Mouse (Mus musculus): ENCODE results near the gene Spcs2. TPM values are rescaled to one million over a fixed set of nuclear protein-coding genes. Genes with fewer than 3 reads are reported as not detected.
A peak's percentile ranks its signal among the peaks of the same experiment; 100 is the strongest.

Gene Spcs2
- polyA plus RNA-seq, 1 experiment = 104 TPM

- H3K9ac ChIP-seq (ENCODE audit: low read depth, poor library complexity, severe bottlenecking) = no peak overlapping the region
- H3K4me3 ChIP-seq (ENCODE audit: low read depth, low read length) = no peak overlapping the region
- TF ChIP-seq EP300 (IDR thresholded peaks at IDR 0.05; ENCODE audit: insufficient read depth, low read depth, low read length) (no peak), CTCF (IDR thresholded peaks at IDR 0.05; ENCODE audit: low read depth, low read length) (peak; percentile 4)
- no peaks in the 10 kb centered on the region for H3K27me3 ChIP-seq (ENCODE audit: control insufficient read depth, insufficient read depth, low read length, poor library complexity, severe bottlenecking)
- no peaks in the 10 kb centered on the region for H3K4me1 ChIP-seq (ENCODE audit: control insufficient read depth, insufficient read depth, low read length)
- no peaks in the 10 kb centered on the region for H3K9me3 ChIP-seq (replicated peaks; ENCODE audit: control insufficient read depth, insufficient read depth, low read length, poor library complexity, severe bottlenecking)
- no peak overlapping the region for H3K27ac ChIP-seq (ENCODE audit: insufficient read depth, low read length)
- no peaks in the 10 kb centered on the region for H3K36me3 ChIP-seq (ENCODE audit: control insufficient read depth, insufficient read depth, low read length, poor library complexity, severe bottlenecking)
Observed at GRCm38 (mm10) chr7:99797911-99798647, 65.2 kb downstream of the Spcs2 start.

- H3K4me1 ChIP-seq (ENCODE audit: control insufficient read depth, insufficient read depth, low read length) = no peaks in the 10 kb centered on the region
- H3K9me3 ChIP-seq (replicated peaks; ENCODE audit: control insufficient read depth, insufficient read depth, low read length, poor library complexity, severe bottlenecking) = no peaks in the 10 kb centered on the region
- no peaks in the 10 kb centered on the region for H3K27me3 ChIP-seq (ENCODE audit: control insufficient read depth, insufficient read depth, low read length, poor library complexity, severe bottlenecking)
Observed at GRCm38 (mm10) chr7:99797261-99797660, 66.0 kb downstream of the Spcs2 start.

GRCm38 (mm10) chr7:99796471-99796870 lies 66.8 kb downstream of the Spcs2 start:
- no peaks in the 10 kb centered on the region for H3K27me3 ChIP-seq (ENCODE audit: control insufficient read depth, insufficient read depth, low read length, poor library complexity, severe bottlenecking)
- H3K27ac ChIP-seq (ENCODE audit: insufficient read depth, low read length) = no peak overlapping the region
- H3K9me3 ChIP-seq (replicated peaks; ENCODE audit: control insufficient read depth, insufficient read depth, low read length, poor library complexity, severe bottlenecking) = no peaks in the 10 kb centered on the region
- no peak overlapping the region for H3K9ac ChIP-seq (ENCODE audit: low read depth, poor library complexity, severe bottlenecking)
- TF ChIP-seq EP300 (IDR thresholded peaks at IDR 0.05; ENCODE audit: insufficient read depth, low read depth, low read length) = no peak
- no peak for TF ChIP-seq CTCF (IDR thresholded peaks at IDR 0.05; ENCODE audit: low read depth, low read length)
- TF ChIP-seq POLR2A (IDR thresholded peaks at IDR 0.05; ENCODE audit: insufficient read depth, low read length) = no peak
- H3K4me1 ChIP-seq (ENCODE audit: control insufficient read depth, insufficient read depth, low read length) = no peaks in the 10 kb centered on the region
- H3K4me3 ChIP-seq (ENCODE audit: low read depth, low read length) = no peak overlapping the region
- H3K36me3 ChIP-seq (ENCODE audit: control insufficient read depth, insufficient read depth, low read length, poor library complexity, severe bottlenecking) = no peaks in the 10 kb centered on the region

More at GRCm38 (mm10) chr7:99797261-99797660, 66.0 kb downstream of the Spcs2 start:
- Histone ChIP-seq H3K9ac (ENCODE audit: low read depth, poor library complexity, severe bottlenecking) (no peak overlapping the region), H3K36me3 (ENCODE audit: control insufficient read depth, insufficient read depth, low read length, poor library complexity, severe bottlenecking) (no peaks in the 10 kb centered on the region), H3K4me3 (ENCODE audit: low read depth, low read length) (no peak overlapping the region), H3K27ac (ENCODE audit: insufficient read depth, low read length) (no peak overlapping the region)
- TF ChIP-seq POLR2A (IDR thresholded peaks at IDR 0.05; ENCODE audit: insufficient read depth, low read length) (no peak), CTCF (IDR thresholded peaks at IDR 0.05; ENCODE audit: low read depth, low read length) (no peak), EP300 (IDR thresholded peaks at IDR 0.05; ENCODE audit: insufficient read depth, low read depth, low read length) (no peak)

- H3K27ac ChIP-seq (ENCODE audit: insufficient read depth, low read length) = no peak overlapping the region
- H3K4me3 ChIP-seq (ENCODE audit: low read depth, low read length) = no peak overlapping the region
Observed at GRCm38 (mm10) chr7:99795192-99795981, 67.9 kb downstream of the Spcs2 start.

GRCm38 (mm10) chr7:99794096-99794495 lies 69.2 kb downstream of the Spcs2 start:
- no peaks in the 10 kb centered on the region for H3K4me1 ChIP-seq (ENCODE audit: control insufficient read depth, insufficient read depth, low read length)
- no peak overlapping the region for H3K27ac ChIP-seq (ENCODE audit: insufficient read depth, low read length)
- TF ChIP-seq CTCF (IDR thresholded peaks at IDR 0.05; ENCODE audit: low read depth, low read length) (no peak), EP300 (IDR thresholded peaks at IDR 0.05; ENCODE audit: insufficient read depth, low read depth, low read length) (no peak), POLR2A (IDR thresholded peaks at IDR 0.05; ENCODE audit: insufficient read depth, low read length) (no peak)
- no peaks in the 10 kb centered on the region for H3K9me3 ChIP-seq (replicated peaks; ENCODE audit: control insufficient read depth, insufficient read depth, low read length, poor library complexity, severe bottlenecking)
- H3K36me3 ChIP-seq (ENCODE audit: control insufficient read depth, insufficient read depth, low read length, poor library complexity, severe bottlenecking) = no peaks in the 10 kb centered on the region
- no peak overlapping the region for H3K4me3 ChIP-seq (ENCODE audit: low read depth, low read length)
- no peaks in the 10 kb centered on the region for H3K27me3 ChIP-seq (ENCODE audit: control insufficient read depth, insufficient read depth, low read length, poor library complexity, severe bottlenecking)
- H3K9ac ChIP-seq (ENCODE audit: low read depth, poor library complexity, severe bottlenecking) = no peak overlapping the region

More at GRCm38 (mm10) chr7:99795192-99795981, 67.9 kb downstream of the Spcs2 start:
- TF ChIP-seq POLR2A (IDR thresholded peaks at IDR 0.05; ENCODE audit: insufficient read depth, low read length) (no peak), EP300 (IDR thresholded peaks at IDR 0.05; ENCODE audit: insufficient read depth, low read depth, low read length) (no peak), CTCF (IDR thresholded peaks at IDR 0.05; ENCODE audit: low read depth, low read length) (no peak)
- Histone ChIP-seq H3K4me1 (ENCODE audit: control insufficient read depth, insufficient read depth, low read length) (no peaks in the 10 kb centered on the region), H3K9me3 (replicated peaks; ENCODE audit: control insufficient read depth, insufficient read depth, low read length, poor library complexity, severe bottlenecking) (no peaks in the 10 kb centered on the region), H3K9ac (ENCODE audit: low read depth, poor library complexity, severe bottlenecking) (no peak overlapping the region), H3K27me3 (ENCODE audit: control insufficient read depth, insufficient read depth, low read length, poor library complexity, severe bottlenecking) (no peaks in the 10 kb centered on the region), H3K36me3 (ENCODE audit: control insufficient read depth, insufficient read depth, low read length, poor library complexity, severe bottlenecking) (no peaks in the 10 kb centered on the region)

- H3K27me3 ChIP-seq (ENCODE audit: control insufficient read depth, insufficient read depth, low read length, poor library complexity, severe bottlenecking) = no peaks in the 10 kb centered on the region
- no peak for TF ChIP-seq POLR2A (IDR thresholded peaks at IDR 0.05; ENCODE audit: insufficient read depth, low read length)
- no peak for TF ChIP-seq EP300 (IDR thresholded peaks at IDR 0.05; ENCODE audit: insufficient read depth, low read depth, low read length)
- no peak for TF ChIP-seq CTCF (IDR thresholded peaks at IDR 0.05; ENCODE audit: low read depth, low read length)
- no peak overlapping the region for H3K4me3 ChIP-seq (ENCODE audit: low read depth, low read length)
- no peak overlapping the region for H3K9ac ChIP-seq (ENCODE audit: low read depth, poor library complexity, severe bottlenecking)
- no peak overlapping the region for H3K27ac ChIP-seq (ENCODE audit: insufficient read depth, low read length)
- no peaks in the 10 kb centered on the region for H3K4me1 ChIP-seq (ENCODE audit: control insufficient read depth, insufficient read depth, low read length)
- no peaks in the 10 kb centered on the region for H3K9me3 ChIP-seq (replicated peaks; ENCODE audit: control insufficient read depth, insufficient read depth, low read length, poor library complexity, severe bottlenecking)
- H3K36me3 ChIP-seq (ENCODE audit: control insufficient read depth, insufficient read depth, low read length, poor library complexity, severe bottlenecking) = no peaks in the 10 kb centered on the region
Observed at GRCm38 (mm10) chr7:99790816-99791215, 72.4 kb downstream of the Spcs2 start.
